Mouse (Mus musculus): ENCODE results near the gene Vti1a.

DNA sequence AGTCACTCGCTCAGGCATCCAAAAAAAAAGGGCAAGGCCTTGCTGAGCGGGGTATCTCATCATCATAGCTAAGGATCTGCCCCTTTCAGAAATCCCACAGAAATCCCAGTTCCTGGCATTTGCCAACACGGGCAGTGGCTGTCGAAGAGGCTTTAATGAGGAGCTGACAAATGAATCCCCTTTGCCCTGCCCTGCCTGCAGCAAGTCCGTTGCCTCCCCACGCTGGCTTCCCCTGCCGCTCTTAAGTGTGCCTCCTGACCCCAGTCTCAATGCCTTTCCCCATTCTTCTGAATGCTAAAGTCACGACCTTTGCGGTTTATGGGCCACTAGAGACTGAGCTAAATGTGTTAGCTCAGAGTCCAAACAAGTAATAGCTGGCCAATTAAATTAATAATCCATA lies 352.8 kb downstream of the Vti1a start:
- TF ChIP-seq CTCF (IDR thresholded peaks at IDR 0.05; ENCODE audit: low read depth, low read length), result no peak
- no peak for TF ChIP-seq GATA1 (IDR thresholded peaks at IDR 0.05; ENCODE audit: borderline replicate concordance, low read length)
